ENCODE assay signal across 24 mouse cellular contexts in the genomic region with DNA sequence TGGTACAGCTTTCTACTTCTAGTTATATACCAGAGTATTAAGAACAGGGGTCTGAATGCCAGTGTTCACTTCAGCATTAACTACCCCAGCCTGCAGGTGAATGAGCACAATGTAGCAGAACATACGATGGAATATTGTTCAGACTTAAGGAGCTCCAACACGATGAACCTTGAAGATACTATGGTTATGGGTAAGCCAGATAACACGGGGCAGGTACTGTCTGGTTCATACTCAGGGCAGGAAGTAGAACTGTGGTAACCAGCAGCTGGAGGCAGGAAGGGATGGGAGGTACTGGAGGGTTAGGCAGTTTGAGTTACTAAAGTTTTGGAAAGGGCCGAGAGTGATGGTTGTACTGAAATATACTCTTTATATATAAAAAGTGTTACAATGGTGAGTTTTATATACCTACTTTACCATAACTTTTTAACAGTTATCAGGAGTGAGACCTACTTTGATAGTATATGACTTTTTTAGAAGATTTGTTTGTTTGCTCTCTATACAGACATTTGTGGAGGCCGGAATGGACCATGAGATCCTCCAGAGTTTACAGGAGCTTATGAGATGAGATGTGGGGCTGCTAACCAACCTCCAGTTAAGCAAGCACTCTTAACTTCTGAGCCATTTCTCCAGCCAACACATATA. TPM values are rescaled to one million over a fixed set of nuclear protein-coding genes. Genes with fewer than 3 reads are reported as not detected.
DNase-seq lines count a peak whose midpoint lies in the region; ATAC-seq and TF ChIP-seq lines count a peak whose summit lies in the region.
"Had no signal": no experiment of that assay in that cellular context is flagged by ENCODE, and none has a peak within 500 bp of the region (broad histone marks: within the 10 kb centered on the region; RNA-seq: fewer than 3 reads in every experiment).

No protein-coding gene starts in this region.

- peaks cover 10 to 46% of the 10 kb centered on the region in 2 experiments for H3K4me1 ChIP-seq in CH12.LX (ENCODE audit: control insufficient read depth in 1 of 2, insufficient read depth in 2 of 2)
- peaks cover 19% of the 10 kb centered on the region for H3K4me1 ChIP-seq in liver, embryonic 11.5 days (replicated peaks; ENCODE audit: control insufficient read depth, insufficient read depth, low read length)
- H3K4me1 ChIP-seq in kidney, embryonic 16.5 days (ENCODE audit: insufficient read depth, low read length): peaks cover 9% of the 10 kb centered on the region

- H3K9ac ChIP-seq in CH12.LX (ENCODE audit: insufficient read depth, low read depth): peak overlapping the region; percentile 95
- peak overlapping the region; percentile 20; the same call in 1 of the 2 replicates for H3K9ac ChIP-seq in liver, embryonic 11.5 days (ENCODE audit: low read depth, low read length)
- no peak overlapping the region for H3K9ac ChIP-seq in kidney, embryonic 16.5 days (replicated peaks; ENCODE audit: low read length)
- H3K9ac ChIP-seq: heart, embryonic 15.5 days; limb, embryonic 12.5 days; lung, embryonic 14.5 days; neural tube, embryonic 13.5 days had no signal

- in situ Hi-C loops in CH12.LX (cut with MboI; ENCODE audit: low pct_ligation_motif_present, low pct_unique_long_range_greater_than_20kb, low sequenced_read_pairs): no loop called here

- peak overlapping the region; percentile 91 for H3K4me2 ChIP-seq in CH12.LX (ENCODE audit: insufficient read depth, low read depth, poor library complexity, severe bottlenecking)
- peak overlapping the region; percentile 82 for H3K4me2 ChIP-seq in liver, embryonic 11.5 days
- H3K4me2 ChIP-seq in kidney, embryonic 16.5 days (replicated peaks; ENCODE audit: low read depth, low read length): no peak overlapping the region
- H3K4me2 ChIP-seq: midbrain, embryonic 11.5 days had no signal

- TF ChIP-seq RAD21 in CH12.LX (IDR thresholded peaks at IDR 0.05; ENCODE audit: low read depth, low read length): no peak

- no peaks in the 10 kb centered on the region for H3K27me3 ChIP-seq in CH12.LX (replicated peaks)
- H3K27me3 ChIP-seq in liver, embryonic 11.5 days (replicated peaks; ENCODE audit: control insufficient read depth, insufficient read depth, low read length): no peaks in the 10 kb centered on the region
- H3K27me3 ChIP-seq in kidney, embryonic 16.5 days (ENCODE audit: insufficient read depth, low read length): no peaks in the 10 kb centered on the region
- H3K27me3 ChIP-seq: heart, embryonic 15.5 days; limb, embryonic 12.5 days; neural tube, embryonic 13.5 days had no signal

- 66% methylated on average over 5 of the region's 5 CpGs for WGBS in liver, embryonic 11.5 days
- WGBS in kidney, embryonic 16.5 days: 90% methylated on average over 5 of the region's 5 CpGs

- no peak for TF ChIP-seq CTCF in CH12.LX (conservative IDR thresholded peaks at IDR 0.05 in 1 of 2, IDR thresholded peaks at IDR 0.05 in 1 of 2; ENCODE audit: low read depth in 2 of 2, low read length in 2 of 2)

- H3K36me3 ChIP-seq in CH12.LX (replicated peaks in 1 of 2; ENCODE audit: control insufficient read depth in 1 of 2, insufficient read depth in 1 of 2, low read length in 1 of 2): peaks cover 26 to 45% of the 10 kb centered on the region in 2 experiments
- H3K36me3 ChIP-seq in liver, embryonic 11.5 days (ENCODE audit: control insufficient read depth, insufficient read depth, low read length): peaks cover 14% of the 10 kb centered on the region
- H3K36me3 ChIP-seq in kidney, embryonic 16.5 days (ENCODE audit: insufficient read depth, low read length): peaks cover 9% of the 10 kb centered on the region

- no peak overlapping the region for H3K27ac ChIP-seq in CH12.LX (ENCODE audit: insufficient read depth, low read depth)
- peak overlapping the region; percentile 7; the same call in 1 of the 2 replicates for H3K27ac ChIP-seq in liver, embryonic 11.5 days (ENCODE audit: low read depth, low read length)
- no peak overlapping the region for H3K27ac ChIP-seq in kidney, embryonic 16.5 days (ENCODE audit: low read length)
- H3K27ac ChIP-seq: forebrain, embryonic 10.5 days; heart, embryonic 15.5 days; hindbrain, postnatal 0 days; kidney, postnatal 0 days; limb, embryonic 12.5 days; neural tube, embryonic 13.5 days had no signal

- ATAC-seq in liver, embryonic 11.5 days (replicated peaks; ENCODE audit: low FRiP score): no peak
- 0 out of 2 replicates have a peak, but pooled peaks have one; percentile 21 for ATAC-seq in megakaryocyte-erythroid progenitor cell, adult 5-6 weeks (replicated peaks; ENCODE audit: low FRiP score, low TSS enrichment, poor library complexity, severe bottlenecking)
- ATAC-seq in kidney, embryonic 16.5 days (ENCODE audit: low FRiP score, low TSS enrichment): no peak
- ATAC-seq: hindbrain, postnatal 0 days had no signal

- TF ChIP-seq EP300 in CH12.LX (IDR thresholded peaks at IDR 0.05; ENCODE audit: low read length): no peak

- peaks cover 50% of the 10 kb centered on the region for H3K79me2 ChIP-seq in CH12.LX (replicated peaks; ENCODE audit: control insufficient read depth, extremely low read depth, insufficient read depth, poor library complexity, severe bottlenecking)

- dilution Hi-C loops in CH12.LX (cut with MboI; ENCODE audit: extremely low pct_ligation_motif_present, extremely low pct_unique_long_range_greater_than_20kb, low sequenced_read_pairs): no loop called here

- H3K4me3 ChIP-seq in CH12.LX (replicated peaks in 1 of 3; ENCODE audit: low read depth in 2 of 3, low read length in 2 of 3, poor library complexity in 1 of 3): peak overlapping the region; percentile 57 to 95 (median 94)
- H3K4me3 ChIP-seq in liver, embryonic 11.5 days (ENCODE audit: low read depth, low read length): peak overlapping the region; percentile 28; the same call in 1 of the 2 replicates
- H3K4me3 ChIP-seq in kidney, embryonic 16.5 days (ENCODE audit: low read length): no peak overlapping the region
- H3K4me3 ChIP-seq: heart, embryonic 15.5 days; limb, embryonic 12.5 days had no signal

- H3K9me3 ChIP-seq in CH12.LX (replicated peaks; ENCODE audit: low read length): no peaks in the 10 kb centered on the region
- no peaks in the 10 kb centered on the region for H3K9me3 ChIP-seq in liver, embryonic 11.5 days (ENCODE audit: control insufficient read depth, low read length)
- no peaks in the 10 kb centered on the region for H3K9me3 ChIP-seq in kidney, embryonic 16.5 days (ENCODE audit: low read length)
- H3K9me3 ChIP-seq: forebrain, embryonic 10.5 days; heart, embryonic 15.5 days; limb, embryonic 12.5 days; neural tube, embryonic 13.5 days had no signal

- DNase-seq in heart, adult 11 months: peak; percentile 83
- no peak for DNase-seq in heart, adult 18-20 months
- no peak for DNase-seq in CH12.LX (ENCODE audit: extremely low read depth)
- no peak for DNase-seq in liver, embryonic 11.5 days (ENCODE audit: low spot score)
- DNase-seq in right cerebral cortex, postnatal 25 days: no peak
- DNase-seq: adrenal gland, postnatal 14 days; cerebellum, adult 11 months; cerebellum, postnatal 14 days; heart, postnatal 4 days; kidney, adult 11 months; lung, embryonic 14.5 days; lung, postnatal 36 days had no signal

- no peak for TF ChIP-seq POLR2A in CH12.LX (IDR thresholded peaks at IDR 0.05; ENCODE audit: low read depth, low read length)

RNA-seq across cellular contexts. Expression of a gene that starts 2.3 kb away (rescaled TPM):
- total RNA-seq in heart, adult 18-20 months (2021): 10 to 100 TPM; 42.5 to 46.4 TPM
- 216 and 364 TPM in 2 replicates for total RNA-seq in CH12.LX (2012; rRNA removed)
- total RNA-seq in CH12.LX (2014; rRNA removed): 343 and 349 TPM in 2 replicates
- polyA plus RNA-seq in CH12.LX (2012; ENCODE audit: insufficient read length, low read depth): 225 and 226 TPM in 2 replicates
- 137 and 150 TPM in 2 replicates for polyA plus RNA-seq in liver, embryonic 11.5 days (2014; fragmentation: Nextera tagmentation; extraction: Ambion mirVana)
- 281 and 343 TPM in 2 replicates for total RNA-seq in megakaryocyte-erythroid progenitor cell, adult 5-6 weeks (2014; fragmentation: Nextera tagmentation)
- total RNA-seq in megakaryocyte-erythroid progenitor cell, adult 5-6 weeks (2017): 157 and 214 TPM in 2 replicates
- 28.0 and 28.7 TPM in 2 replicates for polyA plus RNA-seq in kidney, embryonic 16.5 days (2015; fragmentation: Nextera tagmentation; extraction: Ambion mirVana)

RNA-seq across cellular contexts. Expression of a gene that starts 15.8 kb away (rescaled TPM):
- 10 to 100 TPM; 12.3 to 12.4 TPM for total RNA-seq in heart, adult 18-20 months (2021)
- total RNA-seq in CH12.LX (2012; rRNA removed): 5.4 and 7.4 TPM in 2 replicates
- total RNA-seq in CH12.LX (2014; rRNA removed): 10.5 and 10.6 TPM in 2 replicates
- 12.0 and 12.4 TPM in 2 replicates for polyA plus RNA-seq in CH12.LX (2012; ENCODE audit: insufficient read length, low read depth)
- 19.9 and 22.2 TPM in 2 replicates for polyA plus RNA-seq in liver, embryonic 11.5 days (2014; fragmentation: Nextera tagmentation; extraction: Ambion mirVana)
- 8.3 and 9.3 TPM in 2 replicates for total RNA-seq in megakaryocyte-erythroid progenitor cell, adult 5-6 weeks (2014; fragmentation: Nextera tagmentation)
- total RNA-seq in megakaryocyte-erythroid progenitor cell, adult 5-6 weeks (2017): 4.6 and 6.7 TPM in 2 replicates
- 36.7 and 40.4 TPM in 2 replicates for polyA plus RNA-seq in kidney, embryonic 16.5 days (2015; fragmentation: Nextera tagmentation; extraction: Ambion mirVana)

RNA-seq across cellular contexts. Expression of a gene that starts 15.8 kb away (rescaled TPM):
- 1 to 10 TPM; 1.6 to 2.4 TPM for total RNA-seq in heart, adult 18-20 months (2021)
- 1.4 and 2.3 TPM in 2 replicates for total RNA-seq in CH12.LX (2012; rRNA removed)
- 1.7 and 1.9 TPM in 2 replicates for total RNA-seq in CH12.LX (2014; rRNA removed)
- 1.8 and 2.1 TPM in 2 replicates for polyA plus RNA-seq in CH12.LX (2012; ENCODE audit: insufficient read length, low read depth)
- polyA plus RNA-seq in liver, embryonic 11.5 days (2014; fragmentation: Nextera tagmentation; extraction: Ambion mirVana): 2.0 and 2.9 TPM in 2 replicates
- total RNA-seq in megakaryocyte-erythroid progenitor cell, adult 5-6 weeks (2014; fragmentation: Nextera tagmentation): 2.4 TPM in 1 of 2 replicates, not detected in the other
- total RNA-seq in megakaryocyte-erythroid progenitor cell, adult 5-6 weeks (2017): 3.8 and 5.8 TPM in 2 replicates
- 6.4 and 6.7 TPM in 2 replicates for polyA plus RNA-seq in kidney, embryonic 16.5 days (2015; fragmentation: Nextera tagmentation; extraction: Ambion mirVana)

RNA-seq across cellular contexts. Expression of a gene that starts 19.5 kb away (rescaled TPM):
- total RNA-seq in heart, adult 18-20 months (2021): 1 to 10 TPM; 2.0 to 2.5 TPM
- 7.9 and 8.6 TPM in 2 replicates for total RNA-seq in CH12.LX (2012; rRNA removed)
- 6.4 and 6.5 TPM in 2 replicates for total RNA-seq in CH12.LX (2014; rRNA removed)
- polyA plus RNA-seq in CH12.LX (2012; ENCODE audit: insufficient read length, low read depth): 5.8 and 7.5 TPM in 2 replicates
- 8.1 and 8.2 TPM in 2 replicates for polyA plus RNA-seq in liver, embryonic 11.5 days (2014; fragmentation: Nextera tagmentation; extraction: Ambion mirVana)
- 5.9 and 11.4 TPM in 2 replicates for total RNA-seq in megakaryocyte-erythroid progenitor cell, adult 5-6 weeks (2014; fragmentation: Nextera tagmentation)
- 2.2 and 3.9 TPM in 2 replicates for total RNA-seq in megakaryocyte-erythroid progenitor cell, adult 5-6 weeks (2017)
- 8.8 and 11.2 TPM in 2 replicates for polyA plus RNA-seq in kidney, embryonic 16.5 days (2015; fragmentation: Nextera tagmentation; extraction: Ambion mirVana)

RNA-seq across cellular contexts. Expression of a gene that starts 19.8 kb away (rescaled TPM):
- not detected for total RNA-seq in heart, adult 18-20 months (2021)
- total RNA-seq in CH12.LX (2012; rRNA removed): 0.46 TPM in 1 of 2 replicates, not detected in the other
- 1.8 and 3.1 TPM in 2 replicates for total RNA-seq in CH12.LX (2014; rRNA removed)
- 1.8 TPM in 1 of 2 replicates, not detected in the other for polyA plus RNA-seq in CH12.LX (2012; ENCODE audit: insufficient read length, low read depth)
- 1.3 and 2.6 TPM in 2 replicates for polyA plus RNA-seq in liver, embryonic 11.5 days (2014; fragmentation: Nextera tagmentation; extraction: Ambion mirVana)
- 0.96 and 11.1 TPM in 2 replicates for total RNA-seq in megakaryocyte-erythroid progenitor cell, adult 5-6 weeks (2014; fragmentation: Nextera tagmentation)
- 6.2 TPM in 1 of 2 replicates, not detected in the other for total RNA-seq in megakaryocyte-erythroid progenitor cell, adult 5-6 weeks (2017)
- 0.73 TPM in 1 of 2 replicates, not detected in the other for polyA plus RNA-seq in kidney, embryonic 16.5 days (2015; fragmentation: Nextera tagmentation; extraction: Ambion mirVana)
- total RNA-seq: gastrocnemius, adult 8-10 months; hindbrain, postnatal 0 days; layer of hippocampus, postnatal 14 days had no signal
- polyA plus RNA-seq: brain, embryonic 14.5 days; heart, embryonic 15.5 days; limb, embryonic 12.5 days; lung, embryonic 14.5 days; neural tube, embryonic 13.5 days had no signal
